Mouse (Mus musculus): Measurements from ENCODE around the gene Gm20388.

The Gm20388 gene

GRCm38 (mm10) chr8:122307836-122308235 is 2397.2 kb downstream of the Gm20388 start:
- DNase-seq = no peak

- no peak for DNase-seq
Measured at GRCm38 (mm10) chr8:122309272-122309671, 2398.6 kb downstream of the Gm20388 start.

GRCm38 (mm10) chr8:122311115-122311514 is 2400.5 kb downstream of the Gm20388 start:
- no peak for DNase-seq

- no peak for DNase-seq
Measured at GRCm38 (mm10) chr8:122312553-122312952, 2401.9 kb downstream of the Gm20388 start.

- no peak for DNase-seq
Measured at GRCm38 (mm10) chr8:122313310-122313709, 2402.7 kb downstream of the Gm20388 start.

- DNase-seq = peak; percentile 57
Measured at GRCm38 (mm10) chr8:122314899-122315496, 2404.4 kb downstream of the Gm20388 start.

GRCm38 (mm10) chr8:122316402-122316801 is 2405.8 kb downstream of the Gm20388 start:
- no peak for DNase-seq

- DNase-seq = no peak
Measured at GRCm38 (mm10) chr8:122317918-122318475, 2407.4 kb downstream of the Gm20388 start.

- no peak for DNase-seq
Measured at GRCm38 (mm10) chr8:122319045-122319707, 2408.5 kb downstream of the Gm20388 start.

GRCm38 (mm10) chr8:122319708-122320075 is 2409.1 kb downstream of the Gm20388 start:
- DNase-seq = no peak

GRCm38 (mm10) chr8:122320541-122320940 is 2409.9 kb downstream of the Gm20388 start:
- DNase-seq = no peak

GRCm38 (mm10) chr8:122321455-122321921 is 2410.8 kb downstream of the Gm20388 start:
- no peak for DNase-seq

GRCm38 (mm10) chr8:122322126-122322525 is 2411.5 kb downstream of the Gm20388 start:
- no peak for DNase-seq

GRCm38 (mm10) chr8:122322792-122323191 is 2412.2 kb downstream of the Gm20388 start:
- DNase-seq = peak; percentile 18

GRCm38 (mm10) chr8:122323951-122324402 is 2413.3 kb downstream of the Gm20388 start:
- DNase-seq = peak; percentile 27

- DNase-seq = no peak
Measured at GRCm38 (mm10) chr8:122325196-122325595, 2414.6 kb downstream of the Gm20388 start.

- no peak for DNase-seq
Measured at GRCm38 (mm10) chr8:122326114-122326542, 2415.5 kb downstream of the Gm20388 start.

- no peak for DNase-seq
Measured at GRCm38 (mm10) chr8:122329072-122329471, 2418.4 kb downstream of the Gm20388 start.

- no peak for DNase-seq
Measured at GRCm38 (mm10) chr8:122329553-122330239, 2419.1 kb downstream of the Gm20388 start.

GRCm38 (mm10) chr8:122330446-122331133 is 2419.9 kb downstream of the Gm20388 start:
- DNase-seq = no peak

- DNase-seq = peak; percentile 72
Measured at GRCm38 (mm10) chr8:122331134-122331523, 2420.5 kb downstream of the Gm20388 start.

GRCm38 (mm10) chr8:122332753-122333506 is 2422.3 kb downstream of the Gm20388 start:
- peak; percentile 89 for DNase-seq
